Mouse (Mus musculus): ENCODE data around the gene Tgm4. TPM values are rescaled to one million over a fixed set of nuclear protein-coding genes. Genes with fewer than 3 reads are reported as not detected.

The Tgm4 gene
- polyA plus RNA-seq (2012; rRNA removed), result 0.04 TPM in 1 of 2 replicates, not detected in the other

- no peak for TF ChIP-seq CTCF (conservative IDR thresholded peaks at IDR 0.05; ENCODE audit: insufficient read depth, insufficient read length, low read depth, low read length)
- TF ChIP-seq POLR2A (IDR thresholded peaks at IDR 0.05; ENCODE audit: low read depth, low read length), result no peak
- Histone ChIP-seq H3K4me3 (ENCODE audit: insufficient read depth, low read depth, low read length) (no peak within 1 kb of the TSS), H3K27me3 (replicated peaks; ENCODE audit: control insufficient read depth, insufficient read depth, low read length) (no peaks in the 10 kb centered on the region), H3K36me3 (ENCODE audit: control insufficient read depth, insufficient read depth, low read length) (no peaks in the 10 kb centered on the region), H3K27ac (ENCODE audit: insufficient read depth, low read depth, low read length) (no peak within 1 kb of the TSS), H3K4me1 (ENCODE audit: control insufficient read depth, insufficient read depth, low read length) (no peaks in the 10 kb centered on the region)
- DNase-seq, result no peak
- WGBS, result 88% methylated on average over 4 of the region's 4 CpGs
These were observed at the start of gene Tgm4 for GRCm38 (mm10) chr9:123034426-123034825. TSS of gene Tgm4 (plus strand) at chr9:123034726.

GRCm38 (mm10) chr9:122998406-122999192, 35.9 kb upstream of the Tgm4 start:
- no peak overlapping the region for H3K27ac ChIP-seq (ENCODE audit: insufficient read depth, low read depth, low read length)
- H3K4me1 ChIP-seq (ENCODE audit: control insufficient read depth, insufficient read depth, low read length), result no peaks in the 10 kb centered on the region
- TF ChIP-seq POLR2A (IDR thresholded peaks at IDR 0.05; ENCODE audit: low read depth, low read length), result no peak
- no peak for TF ChIP-seq CTCF (conservative IDR thresholded peaks at IDR 0.05; ENCODE audit: insufficient read depth, insufficient read length, low read depth, low read length)
- no peaks in the 10 kb centered on the region for H3K36me3 ChIP-seq (ENCODE audit: control insufficient read depth, insufficient read depth, low read length)
- DNase-seq, result no peak
- H3K4me3 ChIP-seq (ENCODE audit: insufficient read depth, low read depth, low read length), result no peak overlapping the region
- 93% methylated on average over 10 of the region's 10 CpGs for WGBS
- H3K27me3 ChIP-seq (replicated peaks; ENCODE audit: control insufficient read depth, insufficient read depth, low read length), result no peaks in the 10 kb centered on the region

GRCm38 (mm10) chr9:122999193-122999586, 35.3 kb upstream of the Tgm4 start:
- 94% methylated on average over 4 of the region's 4 CpGs for WGBS
- H3K4me3 ChIP-seq (ENCODE audit: insufficient read depth, low read depth, low read length), result no peak overlapping the region
- TF ChIP-seq POLR2A (IDR thresholded peaks at IDR 0.05; ENCODE audit: low read depth, low read length), result no peak
- no peak for TF ChIP-seq CTCF (conservative IDR thresholded peaks at IDR 0.05; ENCODE audit: insufficient read depth, insufficient read length, low read depth, low read length)
- no peaks in the 10 kb centered on the region for H3K36me3 ChIP-seq (ENCODE audit: control insufficient read depth, insufficient read depth, low read length)
- no peak overlapping the region for H3K27ac ChIP-seq (ENCODE audit: insufficient read depth, low read depth, low read length)
- no peaks in the 10 kb centered on the region for H3K27me3 ChIP-seq (replicated peaks; ENCODE audit: control insufficient read depth, insufficient read depth, low read length)
- no peaks in the 10 kb centered on the region for H3K4me1 ChIP-seq (ENCODE audit: control insufficient read depth, insufficient read depth, low read length)
- DNase-seq, result no peak

- Histone ChIP-seq H3K27me3 (replicated peaks; ENCODE audit: control insufficient read depth, insufficient read depth, low read length) (no peaks in the 10 kb centered on the region), H3K4me1 (ENCODE audit: control insufficient read depth, insufficient read depth, low read length) (no peaks in the 10 kb centered on the region), H3K27ac (ENCODE audit: insufficient read depth, low read depth, low read length) (no peak overlapping the region), H3K36me3 (ENCODE audit: control insufficient read depth, insufficient read depth, low read length) (no peaks in the 10 kb centered on the region), H3K4me3 (ENCODE audit: insufficient read depth, low read depth, low read length) (no peak overlapping the region)
- no peak for DNase-seq
- TF ChIP-seq CTCF (conservative IDR thresholded peaks at IDR 0.05; ENCODE audit: insufficient read depth, insufficient read length, low read depth, low read length) (no peak), POLR2A (IDR thresholded peaks at IDR 0.05; ENCODE audit: low read depth, low read length) (no peak)
- WGBS, result 100% methylated on average over 2 of the region's 2 CpGs
These were observed 29.8 kb upstream of the Tgm4 start for GRCm38 (mm10) chr9:123004718-123005117.

- Histone ChIP-seq H3K4me1 (ENCODE audit: control insufficient read depth, insufficient read depth, low read length) (no peaks in the 10 kb centered on the region), H3K27me3 (replicated peaks; ENCODE audit: control insufficient read depth, insufficient read depth, low read length) (no peaks in the 10 kb centered on the region), H3K27ac (ENCODE audit: insufficient read depth, low read depth, low read length) (no peak overlapping the region), H3K36me3 (ENCODE audit: control insufficient read depth, insufficient read depth, low read length) (no peaks in the 10 kb centered on the region), H3K4me3 (ENCODE audit: insufficient read depth, low read depth, low read length) (no peak overlapping the region)
- DNase-seq, result no peak
- TF ChIP-seq CTCF (conservative IDR thresholded peaks at IDR 0.05; ENCODE audit: insufficient read depth, insufficient read length, low read depth, low read length), result no peak; the same call in 1 of the 2 replicates
- WGBS, result 64% methylated on average over 6 of the region's 6 CpGs
These were observed 28.5 kb upstream of the Tgm4 start for GRCm38 (mm10) chr9:123006071-123006470.

GRCm38 (mm10) chr9:123020995-123021631, 13.4 kb upstream of the Tgm4 start, which contains the start of gene Tmem42:
TSS of gene Tmem42 (plus strand) at chr9:123021326.
- H3K4me3 ChIP-seq (ENCODE audit: insufficient read depth, low read depth, low read length), result peak within 1 kb of the TSS; percentile 79
- under 1% methylated on average over 57 of the region's 69 CpGs for WGBS
- H3K27me3 ChIP-seq (replicated peaks; ENCODE audit: control insufficient read depth, insufficient read depth, low read length), result no peaks in the 10 kb centered on the region
- no peak for TF ChIP-seq POLR2A (IDR thresholded peaks at IDR 0.05; ENCODE audit: low read depth, low read length)
- TF ChIP-seq CTCF (conservative IDR thresholded peaks at IDR 0.05; ENCODE audit: insufficient read depth, insufficient read length, low read depth, low read length), result 0 out of 2 replicates have a peak, but pooled peaks have one; percentile 6
- H3K27ac ChIP-seq (ENCODE audit: insufficient read depth, low read depth, low read length), result peak within 1 kb of the TSS; percentile 19
- no peaks in the 10 kb centered on the region for H3K36me3 ChIP-seq (ENCODE audit: control insufficient read depth, insufficient read depth, low read length)
- DNase-seq, result peak; percentile 93
- peaks cover 7% of the 10 kb centered on the region; the same call in 1 of the 2 replicates for H3K4me1 ChIP-seq (ENCODE audit: control insufficient read depth, insufficient read depth, low read length)

All from kidney, adult 2 months (tissue).